Mouse (Mus musculus): ENCODE results near the gene Gon4l. TPM values are rescaled to one million over a fixed set of nuclear protein-coding genes. Genes with fewer than 3 reads are reported as not detected.

The Gon4l gene
- polyA plus RNA-seq, 1 experiment from 2014 or later = 7.6 TPM

- Histone ChIP-seq H3K4me1 (peaks cover 60% of the 10 kb centered on the region), H3K9me3 (replicated peaks) (no peaks in the 10 kb centered on the region), H3K36me3 (no peaks in the 10 kb centered on the region), H3K4me2 (peak within 1 kb of the TSS; percentile 78), H3K27me3 (replicated peaks) (no peaks in the 10 kb centered on the region), H3K4me3 (peak within 1 kb of the TSS; percentile 88), H3K27ac (peak within 1 kb of the TSS; percentile 99), H3K9ac (peak within 1 kb of the TSS; percentile 92)
- WGBS (ENCODE audit: insufficient replicate concordance) = under 1% methylated on average over 33 of the region's 64 CpGs
- peak; percentile 68 for ATAC-seq
Observed at GRCm38 (mm10) chr3:88950576-88951326, 115.7 kb downstream of the Gon4l start, which contains the start of the genes Ash1l and Dap3. Ash1l (plus strand) TSS chr3:88950622. Dap3 (minus strand) TSS chr3:88951181.

DNA sequence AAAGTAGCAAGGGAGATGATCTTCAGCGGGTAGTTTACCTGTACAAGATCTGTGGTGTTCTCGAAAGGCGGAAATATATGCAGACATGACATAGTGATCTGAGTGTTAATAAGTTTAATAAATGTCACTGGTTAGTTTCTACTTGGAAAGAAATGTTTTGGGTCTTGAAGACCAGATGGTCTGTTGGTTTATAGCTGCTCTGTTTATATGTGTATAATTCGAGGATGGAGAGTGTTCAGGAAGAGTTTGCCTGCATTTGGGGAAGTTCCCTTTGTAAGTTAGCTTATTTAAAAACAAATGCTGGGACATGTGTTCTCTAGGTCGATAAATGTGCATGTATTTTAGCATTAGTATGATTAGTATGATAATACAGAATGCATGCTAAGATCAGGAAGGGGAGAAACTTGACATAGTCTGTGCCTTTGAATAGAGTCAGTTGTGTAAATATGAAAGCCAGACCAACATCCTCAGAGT, 116.3 kb downstream of the Gon4l start:
- peak overlapping the region; percentile 78 for H3K4me2 ChIP-seq
- H3K4me3 ChIP-seq = peak overlapping the region; percentile 88
- H3K9ac ChIP-seq = peak overlapping the region; percentile 92
- 1% methylated on average over 5 of the region's 5 CpGs for WGBS (ENCODE audit: insufficient replicate concordance)
- H3K27ac ChIP-seq = peak overlapping the region; percentile 99
- H3K9me3 ChIP-seq (replicated peaks) = no peaks in the 10 kb centered on the region
- H3K4me1 ChIP-seq = peaks cover 60% of the 10 kb centered on the region
- no peak for ATAC-seq
- H3K36me3 ChIP-seq = no peaks in the 10 kb centered on the region
- H3K27me3 ChIP-seq (replicated peaks) = no peaks in the 10 kb centered on the region

GRCm38 (mm10) chr3:88953246-88953645, 118.2 kb downstream of the Gon4l start:
- H3K4me1 ChIP-seq = peaks cover 59% of the 10 kb centered on the region
- no peak overlapping the region for H3K9ac ChIP-seq
- no peaks in the 10 kb centered on the region for H3K9me3 ChIP-seq (replicated peaks)
- ATAC-seq = no peak
- no peaks in the 10 kb centered on the region for H3K27me3 ChIP-seq (replicated peaks)
- H3K4me2 ChIP-seq = 0 out of 2 replicates have a peak overlapping the region, but pooled peaks have one; percentile 3
- no peak overlapping the region for H3K27ac ChIP-seq
- H3K36me3 ChIP-seq = no peaks in the 10 kb centered on the region
- 78% methylated on average over 4 of the region's 4 CpGs for WGBS (ENCODE audit: insufficient replicate concordance)
- H3K4me3 ChIP-seq = no peak overlapping the region

GRCm38 (mm10) chr3:88953736-88954135, 118.7 kb downstream of the Gon4l start:
- Histone ChIP-seq H3K27me3 (replicated peaks) (no peaks in the 10 kb centered on the region), H3K9me3 (replicated peaks) (no peaks in the 10 kb centered on the region), H3K4me3 (no peak overlapping the region), H3K4me2 (0 out of 2 replicates have a peak overlapping the region, but pooled peaks have one; percentile 3), H3K36me3 (no peaks in the 10 kb centered on the region), H3K9ac (no peak overlapping the region), H3K4me1 (peaks cover 54% of the 10 kb centered on the region), H3K27ac (0 out of 2 replicates have a peak overlapping the region, but pooled peaks have one; percentile 21)
- ATAC-seq = no peak

Other genes starting within 250 kb of the Gon4l start
- 30.5 and 33.0 TPM in 2 replicates for gene Arhgef2, start 229.3 kb upstream of the Gon4l start, polyA plus RNA-seq (2016; fragmentation: Nextera tagmentation; extraction: Ambion mirVana)
- not detected in 2 replicates for gene Rxfp4, start 182.1 kb upstream of the Gon4l start, polyA plus RNA-seq (2016; fragmentation: Nextera tagmentation; extraction: Ambion mirVana)
- 44.1 and 46.4 TPM in 2 replicates for gene Khdc4, start 149.4 kb upstream of the Gon4l start, polyA plus RNA-seq (2016; fragmentation: Nextera tagmentation; extraction: Ambion mirVana)
- 36.0 and 36.4 TPM in 2 replicates for gene Rit1, start 118.4 kb upstream of the Gon4l start, polyA plus RNA-seq (2016; fragmentation: Nextera tagmentation; extraction: Ambion mirVana)
- 1.4 and 1.5 TPM in 2 replicates for gene Syt11, start 60.1 kb upstream of the Gon4l start, polyA plus RNA-seq (2016; fragmentation: Nextera tagmentation; extraction: Ambion mirVana)
- gene Msto1, start 78.8 kb downstream of the Gon4l start, polyA plus RNA-seq (2016; fragmentation: Nextera tagmentation; extraction: Ambion mirVana) = 24.3 and 26.5 TPM in 2 replicates
- gene Ash1l, start 115.4 kb downstream of the Gon4l start, polyA plus RNA-seq (2016; fragmentation: Nextera tagmentation; extraction: Ambion mirVana) = 8.0 and 8.9 TPM in 2 replicates
- 133 and 139 TPM in 2 replicates for gene Dap3, start 116.0 kb downstream of the Gon4l start, polyA plus RNA-seq (2016; fragmentation: Nextera tagmentation; extraction: Ambion mirVana)